Mouse (Mus musculus) bone marrow macrophage, adult 2 months (primary cell): ENCODE measurements around the gene Atg7. TPM values are rescaled to one million over a fixed set of nuclear protein-coding genes. Genes with fewer than 3 reads are reported as not detected.

Source experiments
- H3K27ac ChIP-seq: 2 replicates; pipeline ENCODE4 v1.5.1; 2012; ENCODE audit warnings: low read depth, low read length; ENCODE audit not compliant: insufficient read depth
- H3K4me1 ChIP-seq: 2 replicates; pipeline ENCODE4 v1.6.1; 2012; ENCODE audit warnings: low read length; ENCODE audit not compliant: control insufficient read depth, insufficient read depth
- H3K4me3 ChIP-seq: 2 replicates; pipeline ENCODE4 v1.5.1; 2012; ENCODE audit warnings: mild to moderate bottlenecking, low read length, moderate library complexity; ENCODE audit not compliant: insufficient read depth
- CTCF ChIP-seq: IDR thresholded peaks from 2 replicates; pipeline ENCODE4 v1.5.1; 2012; ENCODE audit warnings: low read depth, mild to moderate bottlenecking, low read length, moderate library complexity
- POLR2A ChIP-seq: IDR thresholded peaks from 2 replicates; pipeline ENCODE4 v1.6.1; 2012; ENCODE audit warnings: mild to moderate bottlenecking, low read depth, low read length, borderline replicate concordance
- polyA plus RNA-seq: library from polyadenylated mRNA; stranded (reverse); fragments of >200 nt; gene quantifications from 2 replicates; pipeline ENCODE4 v1.2.4, GENCODE M21; 2012; ENCODE audit not compliant: missing spikeins, insufficient read depth, insufficient read length

The Atg7 gene
- polyA plus RNA-seq, 1 experiment: 53.2 TPM

- Histone ChIP-seq H3K27ac (no peak overlapping the region), H3K4me1 (peaks cover 3% of the 10 kb centered on the region; the same call in 1 of the 2 replicates), H3K4me3 (no peak overlapping the region)
- TF ChIP-seq POLR2A (no peak), CTCF (no peak)
Measured at GRCm38 (mm10) chr6:114819971-114820481, 177.1 kb downstream of the Atg7 start.

GRCm38 (mm10) chr6:114821646-114822045 lies 178.7 kb downstream of the Atg7 start:
- TF ChIP-seq POLR2A (no peak), CTCF (no peak)
- no peak overlapping the region for H3K27ac ChIP-seq
- no peak overlapping the region for H3K4me3 ChIP-seq
- peaks cover 3% of the 10 kb centered on the region; the same call in 1 of the 2 replicates for H3K4me1 ChIP-seq

- Histone ChIP-seq H3K4me3 (no peak overlapping the region), H3K27ac (no peak overlapping the region), H3K4me1 (peaks cover 2% of the 10 kb centered on the region; the same call in 1 of the 2 replicates)
- TF ChIP-seq CTCF (no peak), POLR2A (no peak)
Measured at GRCm38 (mm10) chr6:114826889-114827288, 184.0 kb downstream of the Atg7 start.

GRCm38 (mm10) chr6:114829660-114830438 lies 187.0 kb downstream of the Atg7 start:
- Histone ChIP-seq H3K4me3 (no peak overlapping the region), H3K27ac (no peak overlapping the region), H3K4me1 (peaks cover 19% of the 10 kb centered on the region)
- TF ChIP-seq CTCF (no peak), POLR2A (no peak)

GRCm38 (mm10) chr6:114831807-114832206 lies 188.9 kb downstream of the Atg7 start:
- Histone ChIP-seq H3K4me3 (no peak overlapping the region), H3K4me1 (peaks cover 25% of the 10 kb centered on the region)
- TF ChIP-seq POLR2A: no peak
- no peak for TF ChIP-seq CTCF

GRCm38 (mm10) chr6:114833058-114833685 lies 190.3 kb downstream of the Atg7 start:
- Histone ChIP-seq H3K27ac (no peak overlapping the region), H3K4me1 (peaks cover 29% of the 10 kb centered on the region), H3K4me3 (no peak overlapping the region)
- TF ChIP-seq CTCF (no peak), POLR2A (no peak)

More at GRCm38 (mm10) chr6:114831807-114832206, 188.9 kb downstream of the Atg7 start:
- H3K27ac ChIP-seq: no peak overlapping the region

GRCm38 (mm10) chr6:114833791-114834346 lies 191.0 kb downstream of the Atg7 start:
- H3K4me1 ChIP-seq: peaks cover 29% of the 10 kb centered on the region
- H3K27ac ChIP-seq: no peak overlapping the region
- no peak overlapping the region for H3K4me3 ChIP-seq
- no peak for TF ChIP-seq CTCF
- no peak for TF ChIP-seq POLR2A

GRCm38 (mm10) chr6:114835344-114835743 lies 192.4 kb downstream of the Atg7 start:
- peaks cover 40% of the 10 kb centered on the region for H3K4me1 ChIP-seq
- TF ChIP-seq POLR2A (no peak), CTCF (no peak)
- H3K4me3 ChIP-seq: no peak overlapping the region
- H3K27ac ChIP-seq: no peak overlapping the region

GRCm38 (mm10) chr6:114835752-114836151 lies 192.9 kb downstream of the Atg7 start:
- peaks cover 41% of the 10 kb centered on the region for H3K4me1 ChIP-seq
- TF ChIP-seq POLR2A (no peak), CTCF (no peak)

GRCm38 (mm10) chr6:114836433-114836832 lies 193.5 kb downstream of the Atg7 start:
- no peak for TF ChIP-seq CTCF
- TF ChIP-seq POLR2A: no peak
- Histone ChIP-seq H3K4me1 (peaks cover 41% of the 10 kb centered on the region), H3K27ac (no peak overlapping the region), H3K4me3 (no peak overlapping the region)

More at GRCm38 (mm10) chr6:114835752-114836151, 192.9 kb downstream of the Atg7 start:
- H3K27ac ChIP-seq: no peak overlapping the region
- no peak overlapping the region for H3K4me3 ChIP-seq
